Mouse (Mus musculus): Measurements from ENCODE around the gene Nfe2l2.
"Not testable (repeated sequence)": the region's sequence is repeated elsewhere in the genome, so short reads cannot be mapped to it uniquely, and the experiment has no call there.

The Nfe2l2 gene

DNA sequence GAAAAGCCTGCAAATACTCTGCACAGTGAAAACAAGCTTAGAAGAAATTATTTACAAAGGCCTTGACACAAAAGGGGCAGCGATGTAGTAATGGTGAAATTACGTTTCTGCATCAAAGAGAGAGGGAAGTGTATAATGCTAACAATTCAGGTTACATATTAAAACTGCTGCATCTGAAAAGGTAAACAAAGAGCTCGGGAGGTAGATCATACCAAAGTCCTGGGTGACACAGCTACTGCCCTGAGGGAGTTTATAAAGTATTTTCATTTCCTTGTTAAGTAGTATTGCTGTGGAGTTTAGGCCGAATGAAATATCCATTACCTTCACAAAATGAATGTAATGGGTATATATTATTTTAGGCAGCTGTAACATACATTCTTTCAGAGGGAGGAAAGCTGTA lies 10.3 kb upstream of the Nfe2l2 start:
- in situ Hi-C loops (cut with MboI, MseI), result loop anchor here (5.0 kb wide), 1 partner anchor 48 kb away; no protein-coding TSS in a partner anchor

DNA sequence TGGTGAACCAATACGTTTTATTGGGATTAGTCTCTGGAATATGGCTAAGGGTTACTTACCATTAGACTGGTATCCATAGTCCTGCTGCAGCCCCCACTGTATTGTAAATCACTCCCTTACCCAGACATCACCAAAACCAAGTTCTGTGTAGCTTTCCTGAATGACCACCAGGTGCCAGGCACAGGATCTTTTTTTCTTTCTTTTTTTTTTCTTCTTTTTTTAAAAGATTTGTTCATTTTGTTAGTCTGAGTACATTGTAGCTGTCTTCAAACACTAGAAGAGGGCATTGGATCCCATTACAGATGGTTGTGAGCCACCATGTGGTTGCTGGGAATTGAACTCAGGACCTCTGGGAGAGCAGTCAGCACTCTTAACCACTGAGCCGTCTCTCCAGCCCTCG lies 8.6 kb upstream of the Nfe2l2 start:
- in situ Hi-C loops (cut with MboI, MseI), result no loop called here

DNA sequence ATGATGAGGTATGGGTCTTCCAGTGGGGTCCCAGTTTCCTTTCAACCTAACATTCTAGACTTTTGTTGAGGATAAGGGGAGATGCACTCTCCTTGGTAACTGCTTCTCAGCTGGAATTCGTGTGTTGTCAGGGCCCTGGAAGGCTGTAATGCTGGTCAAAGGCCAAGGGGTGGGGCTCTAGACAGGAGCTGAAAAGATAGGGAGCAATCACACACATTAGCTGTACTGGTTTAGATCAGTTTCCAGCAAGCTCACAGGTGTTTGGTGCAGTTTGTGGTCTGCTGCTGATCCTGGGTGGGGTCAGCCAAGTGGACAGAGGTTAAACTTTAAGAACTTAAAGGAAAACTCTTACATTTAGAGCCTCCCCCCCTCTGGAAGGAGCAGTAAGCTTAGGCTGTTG lies 3.0 kb upstream of the Nfe2l2 start:
- in situ Hi-C loops (cut with MboI, MseI), result no loop called here

DNA sequence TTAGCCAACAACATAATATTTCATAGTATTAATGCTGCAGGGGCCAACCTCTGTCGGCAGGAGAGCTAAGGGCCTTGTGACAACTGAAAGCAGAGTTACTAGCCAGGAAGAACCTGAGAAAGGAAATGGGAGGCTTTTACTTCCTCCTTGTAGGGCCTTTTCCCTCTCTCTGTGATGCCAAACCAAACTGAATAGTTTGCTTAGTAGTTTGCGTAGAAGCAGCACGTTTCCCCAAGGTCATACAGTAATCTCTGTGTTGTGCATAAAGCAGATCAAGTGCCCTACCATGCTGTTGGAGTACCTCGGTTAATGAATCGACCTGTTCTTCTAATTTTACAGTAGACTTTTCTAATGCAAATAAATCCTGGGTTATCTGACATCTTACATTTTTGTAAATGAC lies 2.0 kb upstream of the Nfe2l2 start:
- in situ Hi-C loops (cut with MboI, MseI), result no loop called here

DNA sequence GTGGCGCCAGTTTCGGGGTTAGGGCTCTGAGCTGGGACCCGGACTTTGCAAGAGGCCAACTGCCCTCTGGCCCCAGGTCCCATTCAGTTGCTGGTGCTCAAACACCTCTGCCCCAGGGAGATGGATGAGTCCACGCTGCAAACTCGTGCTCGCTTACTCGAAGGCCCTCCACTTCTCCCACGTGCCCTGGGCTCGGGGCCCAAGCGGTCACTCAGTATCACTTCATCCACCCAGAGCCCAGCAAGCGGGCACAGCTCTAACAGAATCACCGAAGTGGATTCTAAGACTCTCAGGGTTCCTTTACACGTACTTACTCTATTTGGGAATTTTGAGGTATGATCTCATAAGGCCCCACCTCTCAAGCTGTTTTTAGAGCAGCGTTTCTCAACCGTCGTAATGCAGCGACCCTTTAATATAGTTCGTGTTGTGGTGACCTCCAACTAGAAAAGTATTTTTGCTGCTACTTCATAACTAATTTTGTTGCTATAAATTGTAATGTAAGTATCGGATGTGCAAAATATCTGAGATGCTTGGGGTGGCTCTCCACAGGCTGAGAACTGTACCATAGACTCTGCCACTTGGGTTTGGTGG lies 816 bp upstream of the Nfe2l2 start:
- in situ Hi-C loops (cut with MboI, MseI), result no loop called here

DNA sequence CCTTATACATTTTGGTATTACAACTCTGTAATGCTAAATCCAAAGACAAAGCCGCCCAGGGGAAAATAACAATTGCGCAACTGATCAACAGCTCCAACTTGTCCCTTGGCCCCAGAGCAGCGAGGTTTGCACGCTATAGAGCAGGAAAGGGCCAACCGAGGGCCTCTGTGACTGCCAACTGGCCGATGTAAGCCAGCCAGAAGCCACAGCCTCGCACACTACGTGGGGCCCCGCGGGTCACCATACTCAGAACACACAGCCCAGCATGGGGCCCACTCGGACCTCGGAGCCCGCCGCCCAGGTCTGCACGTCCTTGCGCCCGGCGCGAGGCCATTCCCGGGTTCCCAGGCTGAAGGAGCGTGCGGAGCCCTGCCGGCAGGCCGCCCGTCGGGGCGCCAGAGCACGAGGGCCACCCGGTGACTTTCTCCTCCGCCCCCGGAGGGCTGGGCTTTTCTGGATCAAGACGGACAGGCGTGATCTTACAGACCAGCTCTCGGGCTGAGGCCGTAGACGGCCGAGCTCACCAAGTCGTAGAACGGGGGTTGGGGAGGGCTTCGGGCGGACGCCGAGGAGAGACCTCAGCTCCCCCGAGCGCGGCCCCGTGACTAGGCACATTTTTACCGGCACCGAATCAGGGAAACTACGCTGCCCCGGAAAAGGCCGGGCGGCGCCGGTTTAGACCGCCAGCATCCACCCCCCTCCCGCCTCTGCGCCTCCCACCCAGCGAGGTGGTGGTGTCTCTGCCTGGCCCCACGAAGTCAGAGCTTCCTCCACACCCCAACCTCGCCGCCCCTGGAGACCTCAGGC lies 863 bp downstream of the Nfe2l2 start:
- in situ Hi-C loops (cut with MboI, MseI), result no loop called here

DNA sequence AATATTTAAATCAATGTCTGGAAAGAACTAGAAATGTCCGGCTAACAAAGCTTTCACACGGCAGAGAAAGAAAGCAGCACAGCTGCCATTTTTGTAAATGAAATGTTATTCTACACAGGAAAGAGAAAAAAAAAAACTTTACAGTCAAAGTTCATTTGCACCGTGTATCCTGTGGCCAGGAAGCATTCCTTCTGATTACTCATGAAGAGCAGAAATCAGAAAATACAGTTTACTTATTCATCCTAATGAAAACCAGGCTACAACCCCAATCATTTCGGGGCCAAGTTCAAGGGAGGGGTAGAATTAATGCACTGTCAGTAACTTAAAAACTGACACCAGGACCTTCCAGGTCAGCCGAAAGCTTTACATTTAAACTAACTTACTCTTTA lies 1.9 kb downstream of the Nfe2l2 start:
- in situ Hi-C loops (cut with MboI, MseI), result no loop called here

DNA sequence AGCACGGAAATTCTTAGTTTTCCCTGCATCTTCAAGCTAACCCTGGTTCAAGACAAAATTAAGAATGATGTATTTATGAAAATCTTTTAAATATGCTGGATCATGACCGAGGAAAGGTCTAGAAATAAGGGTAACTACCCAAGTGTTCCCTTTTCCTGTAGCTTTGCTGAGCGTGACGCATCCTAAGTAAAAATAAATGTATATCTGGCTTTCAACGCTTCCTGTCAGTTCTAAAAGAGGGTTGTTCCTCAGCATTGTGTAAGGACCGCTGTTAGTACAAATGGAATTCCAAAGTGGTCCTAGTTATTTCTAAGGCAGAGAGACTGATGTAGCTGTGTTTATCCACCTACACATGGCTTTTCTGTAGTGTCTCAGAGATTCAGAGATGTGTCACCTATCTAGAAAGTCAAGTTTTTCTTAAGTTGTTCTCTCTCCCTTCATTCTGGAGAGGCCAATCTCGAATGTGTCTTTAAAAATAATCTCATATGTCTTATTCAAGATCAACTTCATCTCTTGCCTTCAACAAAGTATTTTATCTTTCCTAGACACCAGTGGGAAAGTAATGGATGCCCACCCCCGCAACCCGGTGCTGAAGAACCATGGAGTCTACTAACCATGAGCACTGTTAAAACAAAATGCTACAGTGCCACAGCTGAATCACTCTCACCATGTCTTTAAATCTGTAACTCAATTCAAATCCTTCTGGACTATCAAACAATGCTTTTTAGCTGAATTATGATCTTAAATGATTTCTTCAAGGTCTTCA lies 2.4 kb downstream of the Nfe2l2 start:
- in situ Hi-C loops (cut with MboI, MseI), result no loop called here

DNA sequence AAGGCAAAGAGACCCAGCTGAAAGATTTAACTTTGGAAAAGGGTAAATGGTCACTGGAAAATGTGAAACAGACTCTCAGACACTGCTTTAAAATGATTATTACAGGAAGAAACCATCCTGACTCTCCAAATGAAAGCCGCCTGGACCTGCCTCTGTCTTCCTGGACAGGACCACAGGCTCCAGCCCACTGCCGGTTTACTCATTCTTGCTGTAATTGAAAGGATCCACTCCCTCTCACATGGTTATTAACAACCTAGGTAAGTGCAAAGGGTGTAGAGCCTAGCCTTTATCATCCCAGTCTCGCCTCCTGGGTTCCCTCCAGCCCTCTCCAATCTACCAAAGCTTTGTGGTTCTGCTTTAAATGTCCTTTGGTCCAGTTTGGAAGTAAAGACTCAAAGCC lies 3.2 kb downstream of the Nfe2l2 start:
- in situ Hi-C loops (cut with MboI, MseI), result no loop called here

DNA sequence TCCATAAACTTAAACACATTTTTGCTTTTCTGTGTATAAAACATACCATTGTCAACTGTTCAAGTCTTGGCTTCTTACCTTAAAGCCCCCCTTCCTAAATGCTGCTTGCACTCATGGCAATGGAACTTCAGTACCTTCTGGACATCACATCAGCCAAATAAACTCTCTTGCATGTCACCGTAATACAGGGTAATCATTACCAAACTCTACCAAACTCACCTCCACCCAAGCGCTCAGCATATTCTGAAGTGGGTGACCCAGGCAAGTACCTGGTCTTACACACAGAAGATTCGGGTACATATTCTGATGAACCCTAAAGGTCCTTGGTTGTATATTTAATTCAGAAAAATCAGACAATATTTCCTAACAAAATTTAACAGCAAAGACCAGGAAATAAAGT lies 3.9 kb downstream of the Nfe2l2 start:
- in situ Hi-C loops (cut with MboI, MseI), result no loop called here

DNA sequence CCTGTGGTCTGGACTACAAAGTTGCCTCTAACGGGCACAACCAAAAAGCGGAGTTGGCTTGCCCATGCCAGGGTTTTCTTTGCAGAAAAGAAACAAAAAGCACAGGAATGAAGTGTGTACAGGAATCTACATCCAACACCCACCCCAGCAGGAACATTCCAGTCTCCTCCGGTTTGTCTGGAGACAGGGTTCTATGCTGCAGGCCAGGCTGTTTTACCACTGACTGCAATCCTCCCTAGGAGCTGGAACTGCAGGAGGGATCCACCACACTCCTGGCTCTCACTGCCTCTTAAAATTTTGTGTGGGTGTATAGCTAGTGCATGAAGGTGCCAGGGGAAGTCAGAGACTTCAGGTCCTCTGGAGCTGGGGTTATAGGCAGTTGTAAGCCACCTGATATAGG lies 5.6 kb downstream of the Nfe2l2 start:
- in situ Hi-C loops (cut with MboI, MseI), result no loop called here

DNA sequence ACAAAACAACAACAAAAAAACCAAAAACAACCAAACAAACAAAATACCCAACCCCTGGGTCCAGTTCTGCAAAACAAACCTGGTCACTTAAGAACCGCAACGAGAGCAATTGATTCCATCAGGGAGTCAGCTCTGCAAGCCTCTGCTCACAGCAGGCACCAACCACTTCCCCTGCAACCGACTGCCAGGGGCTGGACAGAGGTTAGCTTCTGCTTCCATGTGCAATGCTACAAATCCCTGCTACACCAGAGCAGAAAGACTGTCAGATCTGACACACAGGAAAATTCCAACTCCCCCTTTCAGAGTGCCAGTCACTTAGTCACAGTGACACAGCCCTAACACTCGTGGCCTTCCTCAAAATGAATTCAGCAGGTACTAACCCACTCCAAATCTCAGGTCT lies 6.4 kb downstream of the Nfe2l2 start:
- in situ Hi-C loops (cut with MboI, MseI), result no loop called here

DNA sequence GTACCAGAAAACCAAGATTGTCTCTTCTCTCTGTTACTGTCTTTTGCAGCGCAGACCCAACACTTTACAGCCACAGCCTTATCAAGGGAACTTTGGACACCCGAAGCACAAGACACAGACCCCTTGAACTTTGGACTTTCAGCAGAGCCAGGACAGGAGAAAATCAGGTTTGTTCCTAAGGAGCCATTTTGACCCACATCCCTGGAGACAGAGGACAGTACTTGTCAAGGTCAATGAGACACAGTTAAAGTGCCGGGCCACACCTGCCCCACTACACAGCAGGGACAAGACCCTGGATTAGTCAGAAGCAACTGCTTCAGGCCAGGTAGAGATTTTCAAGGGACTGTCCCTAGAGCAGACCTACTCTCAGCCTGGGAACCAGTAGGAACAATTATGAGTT lies 7.2 kb downstream of the Nfe2l2 start:
- in situ Hi-C loops (cut with MboI, MseI), result no loop called here

DNA sequence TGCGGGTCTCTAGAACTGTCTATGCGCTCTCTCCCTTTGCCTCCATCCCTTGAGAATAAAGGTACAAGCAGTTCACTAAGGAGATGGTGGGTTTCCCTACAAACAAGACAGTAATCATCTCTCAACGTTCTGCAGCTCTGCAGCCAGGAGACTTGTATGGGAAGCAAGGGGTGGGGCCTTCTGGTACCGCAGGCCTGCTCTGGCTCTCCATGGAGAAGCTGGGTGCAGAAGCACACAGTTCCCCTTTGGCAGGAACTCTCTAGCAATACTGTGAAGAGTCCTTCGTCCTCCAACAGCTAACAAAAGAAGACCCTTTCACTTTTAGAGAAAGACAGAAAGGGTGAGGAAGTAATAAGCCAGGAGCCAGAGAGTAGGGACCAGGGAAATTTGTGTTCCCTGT lies 8.1 kb downstream of the Nfe2l2 start:
- in situ Hi-C loops (cut with MboI, MseI), result no loop called here

DNA sequence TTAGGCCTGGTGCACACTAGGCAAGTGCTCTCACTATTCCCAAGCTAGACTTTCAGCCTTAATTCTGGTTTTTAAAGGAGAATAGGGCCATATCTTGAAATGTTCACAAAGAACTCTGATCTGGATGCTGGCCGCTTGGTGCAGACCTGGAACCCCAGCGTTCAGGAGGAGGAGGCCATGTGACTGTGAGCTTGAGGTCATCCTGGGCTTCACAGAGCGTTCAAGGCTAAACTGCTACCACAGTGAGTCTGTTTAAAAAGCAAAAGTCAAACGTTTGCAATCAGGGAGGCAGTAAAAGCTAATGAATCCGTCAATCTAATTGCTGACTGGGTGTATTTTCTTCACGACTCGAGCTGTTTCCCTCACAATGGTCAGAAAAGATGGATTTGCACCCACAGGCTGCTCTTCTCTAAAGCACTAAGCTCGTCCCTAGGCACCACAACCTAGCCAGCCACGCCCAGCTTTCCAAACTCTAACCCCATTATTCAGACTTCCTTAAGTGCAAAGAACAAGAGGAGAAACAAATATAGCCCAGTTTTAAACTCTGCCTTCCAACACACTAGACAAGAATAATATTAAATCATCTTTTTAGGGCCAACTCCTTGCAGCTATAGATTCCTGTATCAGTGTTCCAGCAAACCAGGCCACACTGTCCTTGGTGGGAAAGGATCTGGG lies 8.6 kb downstream of the Nfe2l2 start:
- in situ Hi-C loops (cut with MboI, MseI), result no loop called here

DNA sequence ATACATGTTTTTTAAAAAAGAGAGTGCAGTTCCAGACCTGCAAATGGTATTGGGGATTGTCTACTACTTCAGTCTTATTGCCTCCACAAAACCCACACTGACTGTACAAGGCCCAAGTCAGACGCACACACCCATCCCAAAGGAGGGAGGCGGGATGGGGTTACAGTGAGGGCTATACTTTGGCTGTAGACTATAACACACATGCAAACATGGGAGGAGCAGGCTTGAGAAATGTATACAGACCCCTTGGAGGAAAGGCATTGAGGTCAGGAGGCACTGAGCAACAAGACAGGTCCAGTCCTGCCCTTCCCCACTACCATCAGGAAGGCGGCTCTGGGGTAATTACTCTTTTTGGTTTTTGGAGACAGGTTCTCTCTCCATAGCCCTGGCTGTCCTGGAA lies 9.5 kb downstream of the Nfe2l2 start:
- in situ Hi-C loops (cut with MboI, MseI), result not testable (repeated sequence)

DNA sequence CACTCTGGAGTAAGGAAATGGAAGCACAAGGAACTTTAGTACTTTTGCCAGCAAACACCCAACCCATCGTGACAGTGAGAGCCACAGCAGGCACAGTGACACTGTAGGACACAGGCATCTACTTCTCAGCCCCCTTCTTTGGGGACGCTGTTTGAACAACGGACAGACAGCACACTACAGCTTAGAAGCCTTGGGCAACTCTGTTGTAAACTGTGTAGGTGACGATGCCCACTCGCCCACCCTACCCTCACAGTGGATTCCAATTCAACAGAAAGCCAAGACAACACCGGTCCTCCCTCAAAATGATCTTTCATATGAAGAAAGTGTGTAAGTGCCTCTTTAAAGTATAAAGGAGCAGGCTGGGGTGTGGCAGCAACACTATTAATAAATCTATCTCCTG lies 12.1 kb downstream of the Nfe2l2 start:
- in situ Hi-C loops (cut with MboI, MseI), result no loop called here

DNA sequence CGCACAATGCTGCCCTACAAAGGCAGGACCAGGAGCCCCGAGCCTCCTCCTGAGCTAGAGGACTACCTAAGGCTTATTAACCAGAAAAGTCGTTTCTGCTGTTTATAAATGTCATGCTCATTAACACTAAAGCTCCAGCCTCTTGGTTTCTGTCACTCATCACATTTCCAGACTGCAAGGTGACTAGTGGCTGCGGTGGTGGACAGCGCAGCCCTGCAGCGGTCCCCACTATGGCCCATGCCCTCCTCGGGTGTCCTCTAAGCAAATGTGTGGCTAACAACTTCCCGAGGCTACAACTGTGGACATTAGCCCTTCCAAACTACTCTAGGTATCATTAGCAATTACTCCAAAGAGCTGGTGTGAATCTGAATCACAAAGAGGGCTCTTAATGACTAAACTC lies 13.1 kb downstream of the Nfe2l2 start:
- in situ Hi-C loops (cut with MboI, MseI), result no loop called here

DNA sequence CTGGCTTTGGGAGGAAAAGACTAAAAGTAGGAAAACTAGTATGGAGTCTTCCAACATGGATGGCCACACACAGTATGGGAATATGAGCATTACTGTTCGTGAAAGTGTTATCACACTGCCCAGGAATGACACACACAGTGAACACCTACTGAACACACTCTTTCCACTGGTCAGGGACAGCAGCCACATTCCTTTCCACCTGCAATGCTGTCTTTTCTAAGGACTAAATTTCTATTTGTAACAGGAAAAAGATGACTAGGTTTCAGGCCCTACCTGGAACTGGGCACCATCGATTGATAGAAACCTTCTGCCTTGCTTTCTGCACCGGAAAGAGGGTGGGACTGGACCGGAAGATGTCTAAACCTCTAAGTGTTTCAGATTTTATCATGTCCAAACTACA lies 13.8 kb downstream of the Nfe2l2 start:
- in situ Hi-C loops (cut with MboI, MseI), result no loop called here

DNA sequence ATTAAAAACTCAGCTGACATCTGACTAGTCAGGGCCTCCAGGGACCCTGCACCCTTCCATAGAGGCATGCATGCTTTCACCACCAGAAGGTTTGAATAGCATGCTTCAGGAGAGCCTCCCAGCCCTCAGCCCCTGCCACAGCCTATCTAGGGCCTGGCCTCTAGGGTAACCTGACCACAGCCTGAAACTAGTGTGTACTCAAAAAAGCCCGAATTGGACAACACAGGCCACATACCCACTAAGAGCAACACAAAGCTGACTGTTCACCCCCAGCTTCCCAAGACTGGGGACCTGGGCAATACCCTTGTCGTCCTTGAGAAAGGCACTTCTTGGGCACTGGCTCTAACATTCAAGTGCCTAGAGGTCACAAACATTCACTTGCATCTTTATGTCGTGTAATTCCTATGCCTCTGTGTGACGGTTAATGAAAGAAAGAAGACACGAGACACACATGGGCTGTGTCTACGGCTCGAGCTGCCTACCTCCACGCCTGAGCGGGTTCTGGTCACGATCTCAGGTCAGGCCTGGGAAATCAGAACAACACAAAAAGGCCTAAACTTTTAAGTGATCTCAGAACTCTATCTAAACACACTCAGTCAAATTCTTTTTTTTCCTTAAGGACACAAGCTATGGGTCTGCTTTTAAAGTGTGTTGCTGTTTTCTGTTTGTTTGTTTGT lies 14.8 kb downstream of the Nfe2l2 start:
- in situ Hi-C loops (cut with MboI, MseI), result no loop called here

DNA sequence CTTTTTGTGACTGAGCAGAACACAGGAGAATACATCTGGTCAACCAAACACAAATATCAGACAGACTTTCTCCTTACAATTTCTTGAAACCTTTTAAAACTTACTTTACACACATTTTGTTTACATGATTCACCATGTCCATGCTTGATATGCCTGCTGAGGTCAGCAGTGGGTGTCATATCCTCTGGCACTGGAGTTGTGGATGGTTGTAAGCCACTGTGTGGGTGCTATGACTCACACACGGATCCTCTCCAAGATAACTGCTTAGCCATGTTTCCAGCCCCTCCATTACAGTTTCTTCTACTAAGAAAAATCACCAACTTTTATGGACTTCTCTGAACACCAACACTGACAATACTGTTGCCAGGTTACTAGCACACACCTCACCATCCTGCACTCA lies 15.5 kb downstream of the Nfe2l2 start:
- in situ Hi-C loops (cut with MboI, MseI), result no loop called here

Data from regulatory T cell (primary cell).